Comparison of ENCODE assay signal across 27 mouse cellular contexts in the genomic region with DNA sequence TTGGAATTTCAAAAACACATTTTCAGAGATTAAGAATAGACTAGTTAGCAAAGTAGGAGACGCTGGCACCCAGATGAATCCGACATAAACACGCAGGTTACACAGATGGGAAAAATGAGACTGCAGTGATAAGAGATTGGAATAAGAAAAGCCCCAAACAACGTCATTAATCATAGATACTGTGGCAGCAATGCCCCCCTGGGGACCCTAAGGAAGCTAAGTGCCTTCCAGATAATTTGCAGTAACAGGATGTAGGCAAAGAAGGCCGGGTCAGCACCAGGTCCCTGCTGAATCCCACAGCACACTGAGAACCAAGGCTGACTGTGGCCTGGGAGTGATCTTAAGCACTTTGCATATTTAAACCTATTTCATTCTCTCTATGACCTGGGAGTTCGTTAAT. TPM values are rescaled to one million over a fixed set of nuclear protein-coding genes. Genes with fewer than 3 reads are reported as not detected.
DNase-seq lines count a peak whose midpoint lies in the region; ATAC-seq lines count a peak whose summit lies in the region.
"Had no signal": no experiment of that assay in that cellular context is flagged by ENCODE, and none has a peak within 500 bp of the region (broad histone marks: within the 10 kb centered on the region; RNA-seq: fewer than 3 reads in every experiment).

No protein-coding gene starts in this region.

- no peaks in the 10 kb centered on the region for H3K9me3 ChIP-seq in kidney, embryonic 14.5 days (ENCODE audit: control insufficient read depth, low read length)
- no peaks in the 10 kb centered on the region for H3K9me3 ChIP-seq in neural tube, embryonic 11.5 days (ENCODE audit: control insufficient read depth, low read length)
- no peaks in the 10 kb centered on the region for H3K9me3 ChIP-seq in neural tube, embryonic 15.5 days (replicated peaks)
- H3K9me3 ChIP-seq: embryonic facial prominence, embryonic 15.5 days; liver, embryonic 15.5 days had no signal

- no peak overlapping the region for H3K4me2 ChIP-seq in kidney, embryonic 14.5 days (replicated peaks; ENCODE audit: low read depth, low read length)
- no peak overlapping the region for H3K4me2 ChIP-seq in neural tube, embryonic 11.5 days (ENCODE audit: low read depth)
- H3K4me2 ChIP-seq in neural tube, embryonic 15.5 days, result no peak overlapping the region
- H3K4me2 ChIP-seq: embryonic facial prominence, embryonic 15.5 days; forebrain, embryonic 13.5 days; limb, embryonic 12.5 days; liver, embryonic 15.5 days; lung, embryonic 14.5 days had no signal

- H3K27me3 ChIP-seq in kidney, embryonic 14.5 days (ENCODE audit: control insufficient read depth, insufficient read depth, low read length), result no peaks in the 10 kb centered on the region
- no peaks in the 10 kb centered on the region for H3K27me3 ChIP-seq in neural tube, embryonic 11.5 days (ENCODE audit: control insufficient read depth, insufficient read depth, low read length)
- no peaks in the 10 kb centered on the region for H3K27me3 ChIP-seq in neural tube, embryonic 15.5 days (replicated peaks)
- H3K27me3 ChIP-seq: embryonic facial prominence, embryonic 15.5 days; forebrain, embryonic 13.5 days; limb, embryonic 12.5 days; liver, embryonic 15.5 days had no signal

- no peak overlapping the region for H3K9ac ChIP-seq in kidney, embryonic 14.5 days (ENCODE audit: low read depth, low read length)
- no peak overlapping the region for H3K9ac ChIP-seq in neural tube, embryonic 11.5 days (ENCODE audit: low read length)
- no peak overlapping the region for H3K9ac ChIP-seq in neural tube, embryonic 15.5 days (replicated peaks)
- H3K9ac ChIP-seq: embryonic facial prominence, embryonic 15.5 days; forebrain, embryonic 13.5 days; limb, embryonic 12.5 days; liver, embryonic 15.5 days; lung, embryonic 14.5 days had no signal

- WGBS in kidney, embryonic 14.5 days, result 63% methylated on average over 6 of the region's 6 CpGs
- 57% methylated on average over 6 of the region's 6 CpGs for WGBS in neural tube, embryonic 11.5 days
- WGBS in neural tube, embryonic 15.5 days, result 34% methylated on average over 6 of the region's 6 CpGs

- H3K4me3 ChIP-seq in kidney, embryonic 14.5 days (ENCODE audit: low read length), result no peak overlapping the region
- H3K4me3 ChIP-seq in neural tube, embryonic 11.5 days (ENCODE audit: low read depth, low read length), result no peak overlapping the region
- no peak overlapping the region for H3K4me3 ChIP-seq in neural tube, embryonic 15.5 days (replicated peaks)
- H3K4me3 ChIP-seq: embryonic facial prominence, embryonic 10.5 days; embryonic facial prominence, embryonic 15.5 days; forebrain, embryonic 13.5 days; left cerebral cortex, adult 2 months; limb, embryonic 12.5 days; liver, embryonic 15.5 days; midbrain, embryonic 10.5 days had no signal

- no peak overlapping the region for H3K27ac ChIP-seq in kidney, embryonic 14.5 days (ENCODE audit: low read depth, low read length)
- no peak overlapping the region for H3K27ac ChIP-seq in neural tube, embryonic 11.5 days (ENCODE audit: low read depth, low read length)
- H3K27ac ChIP-seq in neural tube, embryonic 15.5 days (replicated peaks), result no peak overlapping the region; the same call in 1 of the 2 replicates
- H3K27ac ChIP-seq: embryonic facial prominence, embryonic 10.5 days; embryonic facial prominence, embryonic 15.5 days; forebrain, embryonic 13.5 days; kidney, postnatal 0 days; left cerebral cortex, adult 2 months; limb, embryonic 12.5 days; liver, embryonic 15.5 days; midbrain, embryonic 10.5 days had no signal

- no peaks in the 10 kb centered on the region for H3K4me1 ChIP-seq in kidney, embryonic 14.5 days (ENCODE audit: control insufficient read depth, insufficient read depth, low read length)
- H3K4me1 ChIP-seq in neural tube, embryonic 11.5 days (ENCODE audit: control insufficient read depth, insufficient read depth, low read length), result 0 out of 2 replicates have a peak, but pooled peaks cover 2% of the 10 kb centered on the region
- H3K4me1 ChIP-seq in neural tube, embryonic 15.5 days, result peaks cover 7% of the 10 kb centered on the region; the same call in 1 of the 2 replicates
- H3K4me1 ChIP-seq: limb, embryonic 12.5 days; liver, embryonic 15.5 days; midbrain, embryonic 10.5 days had no signal

- peak; percentile 37 for DNase-seq in embryo, embryonic 11 days
- no peak for DNase-seq in embryo, embryonic 9.5 days (ENCODE audit: extremely low spot score)
- DNase-seq in kidney, postnatal 14 days, result peak; percentile 17
- DNase-seq in neural tube, embryonic 11.5 days (ENCODE audit: low spot score), result peak; percentile 60
- DNase-seq: adrenal gland, postnatal 10 days; cerebellum, adult 9-10 months; cerebellum, postnatal 36 days; gastrocnemius, postnatal 14 days; heart, postnatal 14 days; lung, embryonic 14.5 days; lung, postnatal 14 days; thymus, postnatal 4 days had no signal

- ATAC-seq in kidney, embryonic 14.5 days (ENCODE audit: low FRiP score, low TSS enrichment), result no peak
- 0 out of 2 replicates have a peak, but pooled peaks have one; percentile 53 for ATAC-seq in neural tube, embryonic 11.5 days (ENCODE audit: insufficient read depth, low FRiP score, low TSS enrichment)
- no peak for ATAC-seq in neural tube, embryonic 15.5 days (ENCODE audit: low FRiP score)
- no peak for ATAC-seq in inflammation-experienced regulatory T-cells, adult 6 months
- ATAC-seq: forebrain, embryonic 13.5 days; intestine, postnatal 0 days; Patski had no signal

- no peaks in the 10 kb centered on the region for H3K36me3 ChIP-seq in kidney, embryonic 14.5 days (ENCODE audit: control insufficient read depth, insufficient read depth, low read length)
- H3K36me3 ChIP-seq in neural tube, embryonic 11.5 days (ENCODE audit: control insufficient read depth, insufficient read depth, low read length), result no peaks in the 10 kb centered on the region
- no peaks in the 10 kb centered on the region for H3K36me3 ChIP-seq in neural tube, embryonic 15.5 days
- H3K36me3 ChIP-seq: embryonic facial prominence, embryonic 10.5 days; embryonic facial prominence, embryonic 15.5 days; G1E; limb, embryonic 12.5 days; liver, embryonic 15.5 days; midbrain, embryonic 10.5 days had no signal

RNA-seq across cellular contexts. Expression of gene Chst8, which starts 27.5 kb away (rescaled TPM):
- polyA plus RNA-seq in kidney, embryonic 14.5 days (2014; fragmentation: Nextera tagmentation; extraction: Ambion mirVana), result 8.7 and 9.1 TPM in 2 replicates
- 19.6 and 21.2 TPM in 2 replicates for polyA plus RNA-seq in neural tube, embryonic 11.5 days (2014; fragmentation: Nextera tagmentation; extraction: Ambion mirVana)
- 13.2 and 13.3 TPM in 2 replicates for polyA plus RNA-seq in neural tube, embryonic 15.5 days (2015; fragmentation: Nextera tagmentation; extraction: Ambion mirVana)
- polyA plus RNA-seq in inflammation-experienced regulatory T-cells, adult 6 months (2017; shearing (Covaris generic)), result not detected
- polyA plus RNA-seq: G1E; testis, adult 2 months had no signal
